Mouse (Mus musculus) cerebellum, adult 9-10 months (tissue): Measurements from ENCODE around the gene Snw1.
"Not testable (repeated sequence)": the region's sequence is repeated elsewhere in the genome, so short reads cannot be mapped to it uniquely, and the experiment has no call there.

Experiments
- DNase-seq: peaks from one replicate; pipeline ENCODE4 v3.0.0; 2022

Snw1 gene

DNA sequence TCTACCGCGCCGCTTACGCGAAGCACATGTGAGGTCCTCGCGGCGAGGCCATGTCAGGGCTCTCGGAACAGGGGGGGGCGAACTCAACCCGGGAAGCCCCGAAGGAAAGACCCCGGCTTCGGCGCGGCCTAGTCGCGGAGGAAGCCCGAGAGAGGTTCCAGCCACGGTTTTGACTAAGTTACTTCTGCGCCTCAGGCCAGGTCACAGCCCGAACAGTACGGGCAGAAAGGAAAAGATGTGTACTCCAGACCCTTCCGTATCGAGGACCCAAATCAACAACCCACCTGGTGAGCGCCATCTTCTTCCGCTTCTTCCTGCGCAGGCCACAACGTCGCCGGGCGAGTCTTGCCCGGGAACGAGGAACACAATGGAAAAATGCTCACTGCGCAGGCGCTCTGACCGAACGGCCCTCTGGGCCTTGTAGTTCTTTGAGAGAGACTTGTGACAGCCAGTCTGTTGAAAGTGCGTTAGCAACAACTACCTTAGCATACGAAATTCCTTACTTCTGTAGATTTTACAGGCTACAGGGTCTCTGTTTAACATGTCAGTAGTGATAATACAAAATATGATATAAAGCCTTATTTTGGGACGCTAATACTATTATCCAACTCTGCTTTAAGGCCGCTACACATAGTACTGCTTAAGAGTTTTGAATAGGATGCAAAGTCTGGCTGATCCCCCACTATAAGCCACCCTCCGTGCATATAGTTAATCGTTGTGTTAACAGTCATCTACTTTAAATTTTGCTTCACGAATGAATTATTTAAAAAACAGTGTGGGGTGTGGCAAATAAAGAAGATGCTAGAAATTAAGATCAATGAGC, at the start of gene Snw1:
Gene Snw1 (minus strand): TSS at position 311 of the 823 bp plus-strand sequence.
- peak; percentile 95 for DNase-seq

DNA sequence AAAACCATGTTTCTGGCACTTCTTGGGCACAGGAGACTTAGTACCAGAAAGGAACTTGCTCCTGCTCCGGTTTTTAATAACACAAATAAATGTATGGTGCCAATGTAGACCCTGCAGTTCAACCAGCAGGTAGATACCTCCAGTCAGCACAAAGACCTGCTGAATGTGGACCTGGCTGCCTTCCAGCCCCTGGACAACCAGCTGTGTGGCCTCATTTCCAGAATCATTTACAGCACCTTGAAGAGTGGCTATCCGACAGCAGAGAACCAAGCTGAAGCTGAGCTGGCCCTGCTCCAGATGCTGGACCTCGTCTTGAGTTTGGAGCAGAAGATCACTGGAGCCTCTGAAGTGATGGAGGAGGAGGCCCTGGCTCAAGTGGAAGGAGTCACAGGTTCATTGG, 47.5 kb upstream of the Snw1 start:
- DNase-seq = not testable (repeated sequence)

DNA sequence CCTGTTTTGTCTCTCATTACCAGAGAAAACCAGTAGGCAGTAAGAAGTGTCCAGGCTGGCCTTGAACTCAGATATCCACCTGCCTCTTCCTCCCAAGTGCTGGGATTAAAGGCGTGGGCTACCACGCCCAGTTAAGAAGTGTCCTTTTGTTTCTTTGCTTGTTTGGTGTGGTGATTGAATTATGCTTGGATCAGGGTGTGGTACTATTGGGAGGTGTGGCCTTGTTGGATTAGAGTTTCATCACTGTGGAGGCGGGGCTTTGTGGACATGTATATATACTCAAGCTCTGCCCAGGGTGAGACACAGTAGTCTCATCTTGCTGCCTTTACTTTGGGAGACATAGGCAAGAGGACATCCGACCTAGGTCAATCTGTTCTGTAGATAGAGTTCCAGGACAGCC, 41.9 kb upstream of the Snw1 start, which contains the start of gene Gm8300:
Gene Gm8300 (plus strand): TSS at position 301 of the 400 bp plus-strand sequence.
- not testable (repeated sequence) for DNase-seq

DNA sequence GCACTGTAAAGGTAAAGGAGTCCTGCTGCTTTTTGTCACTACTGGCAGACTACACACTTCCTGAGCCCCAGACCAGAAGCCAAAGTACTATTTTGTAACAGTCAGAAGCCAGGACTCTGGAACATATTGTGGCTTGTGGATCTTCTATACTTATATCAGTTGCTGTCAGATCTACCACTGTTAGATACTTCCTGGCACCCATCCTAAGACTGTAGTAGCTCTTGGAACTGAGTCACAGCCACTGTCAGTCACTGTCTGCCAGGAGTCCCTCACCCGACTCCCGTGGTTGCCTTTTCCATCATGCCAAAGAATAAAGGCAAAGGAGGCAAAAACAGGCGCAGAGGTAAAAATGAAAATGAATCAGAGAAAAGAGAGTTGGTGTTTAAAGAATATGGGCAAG, 22.3 kb upstream of the Snw1 start, which contains the start of gene Gm5788:
Gene Gm5788 (plus strand): TSS at position 301 of the 400 bp plus-strand sequence.
- DNase-seq = not testable (repeated sequence)

DNA sequence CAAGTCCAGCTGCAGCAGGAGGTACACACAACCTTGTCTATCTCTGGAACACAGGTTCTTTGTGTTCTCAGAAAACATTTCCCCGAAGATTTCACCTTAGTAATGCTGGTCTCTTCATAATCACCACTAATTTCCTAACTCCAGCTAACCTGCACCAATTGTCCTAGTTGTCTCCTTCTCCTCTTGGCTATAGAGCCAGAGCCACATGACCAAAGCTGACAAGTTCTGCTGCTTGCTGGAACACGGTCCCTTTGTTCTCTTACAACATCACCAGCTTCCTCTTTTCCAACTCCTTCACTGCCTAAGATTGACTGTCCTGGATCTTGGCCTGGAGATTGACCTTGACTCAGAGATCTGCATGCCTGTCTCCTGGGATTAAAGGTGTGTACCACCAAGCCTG, 16.6 kb upstream of the Snw1 start:
- DNase-seq = not testable (repeated sequence)

DNA sequence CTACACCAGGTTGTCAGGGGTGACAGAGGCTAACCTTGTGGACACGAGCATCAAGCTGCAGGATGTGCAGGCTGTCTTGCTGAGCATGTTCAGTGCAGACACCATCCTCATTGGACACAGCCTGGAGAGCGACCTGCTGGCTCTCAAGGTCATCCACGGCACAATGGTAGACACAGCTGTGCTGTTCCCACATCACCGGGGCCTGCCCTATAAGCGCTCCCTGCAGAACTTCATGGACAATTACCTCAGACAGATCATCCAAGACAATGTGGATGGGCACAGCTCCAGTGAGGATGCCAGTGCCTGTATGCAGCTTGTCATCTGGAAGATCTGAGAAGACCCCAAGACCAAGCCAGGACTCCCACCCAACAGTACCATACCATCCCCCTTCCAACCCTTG, 10.4 kb upstream of the Snw1 start:
- DNase-seq = not testable (repeated sequence)

DNA sequence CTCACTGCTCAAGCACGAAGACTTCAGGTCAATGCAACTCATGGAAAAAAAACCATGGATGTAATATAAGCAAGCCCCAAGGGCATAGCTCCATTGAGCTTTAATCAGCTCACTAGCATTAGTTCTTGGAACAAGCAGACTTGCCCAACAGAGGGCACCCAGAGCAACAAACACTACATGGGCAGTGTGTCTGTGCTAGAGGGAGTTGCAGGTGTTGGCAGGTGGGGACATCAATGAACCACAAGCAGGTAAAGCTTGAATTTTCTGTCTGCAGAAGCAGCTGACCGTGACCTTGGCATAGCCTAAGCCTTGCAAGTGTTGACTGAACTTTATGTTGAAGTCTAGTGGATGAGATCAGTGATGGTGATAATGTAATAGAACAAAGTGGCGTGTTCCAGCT, 2.7 kb upstream of the Snw1 start:
- no peak for DNase-seq

DNA sequence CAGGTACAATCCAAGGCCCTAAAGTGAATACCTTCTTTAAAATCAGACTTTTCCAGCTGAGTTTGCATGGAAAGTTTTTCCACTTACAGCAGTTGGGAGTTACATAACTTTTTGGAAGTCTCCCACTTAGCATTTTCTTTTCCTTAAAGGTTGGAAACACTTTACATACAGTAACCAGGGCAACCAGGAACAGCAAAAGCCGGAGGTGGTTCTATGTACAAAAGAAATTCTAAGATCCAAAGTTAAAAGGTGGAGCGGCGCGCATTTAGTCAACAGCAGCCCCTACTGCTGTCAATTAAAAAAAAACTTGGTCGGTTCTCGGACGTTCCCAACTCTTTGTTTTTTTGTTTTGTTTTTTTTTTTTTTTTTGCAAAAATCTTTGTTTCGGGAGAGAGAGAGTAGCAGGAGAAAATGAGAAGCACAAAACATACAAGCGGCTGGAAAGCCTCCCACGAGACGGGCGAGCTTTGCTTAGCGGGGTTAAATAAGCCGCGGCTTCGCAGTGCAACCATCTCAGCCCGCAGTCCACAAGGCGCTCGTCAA, 582 bp downstream of the Snw1 start:
- DNase-seq = peak; percentile 47

DNA sequence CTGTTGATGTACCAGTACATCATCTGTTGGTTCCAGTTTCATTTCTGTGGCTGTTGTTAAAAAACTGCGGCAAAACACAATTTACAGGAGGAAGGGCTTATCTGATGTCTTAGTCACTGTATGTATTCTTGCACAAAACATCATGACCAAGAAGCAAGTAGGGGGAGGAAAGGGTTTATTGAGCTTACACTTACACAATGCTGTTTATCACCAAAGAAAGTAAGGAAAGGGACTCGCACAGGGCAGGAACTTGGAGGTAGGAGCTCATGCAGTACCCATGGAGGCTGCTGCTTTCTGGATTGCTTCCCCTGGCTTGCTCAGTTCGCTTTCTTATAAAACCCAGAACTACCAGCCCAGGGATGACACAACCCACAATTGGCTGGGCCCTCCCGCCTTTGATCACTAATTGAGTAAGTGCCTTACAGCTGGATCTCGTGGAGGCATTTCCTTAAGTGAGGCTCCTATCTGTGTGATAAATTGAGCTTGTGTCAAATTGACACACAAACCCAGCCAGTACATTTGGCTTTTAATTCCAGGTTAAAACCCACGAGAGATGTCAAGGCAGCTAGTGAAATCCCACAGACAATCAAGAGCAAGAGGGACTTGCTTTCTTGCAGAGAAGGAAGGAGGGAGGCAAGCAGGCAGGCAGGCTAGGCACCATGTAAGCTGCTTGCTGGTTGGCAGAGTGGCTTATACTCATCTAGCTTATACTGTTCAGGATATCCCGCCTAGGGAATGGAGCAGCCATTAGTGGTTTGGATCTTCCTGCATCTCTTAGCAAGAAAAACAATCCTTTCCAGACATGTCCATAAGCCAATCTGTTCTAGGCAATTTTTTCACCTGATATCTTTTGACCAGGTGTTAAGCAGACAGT, 1.6 kb downstream of the Snw1 start:
- DNase-seq = no peak

DNA sequence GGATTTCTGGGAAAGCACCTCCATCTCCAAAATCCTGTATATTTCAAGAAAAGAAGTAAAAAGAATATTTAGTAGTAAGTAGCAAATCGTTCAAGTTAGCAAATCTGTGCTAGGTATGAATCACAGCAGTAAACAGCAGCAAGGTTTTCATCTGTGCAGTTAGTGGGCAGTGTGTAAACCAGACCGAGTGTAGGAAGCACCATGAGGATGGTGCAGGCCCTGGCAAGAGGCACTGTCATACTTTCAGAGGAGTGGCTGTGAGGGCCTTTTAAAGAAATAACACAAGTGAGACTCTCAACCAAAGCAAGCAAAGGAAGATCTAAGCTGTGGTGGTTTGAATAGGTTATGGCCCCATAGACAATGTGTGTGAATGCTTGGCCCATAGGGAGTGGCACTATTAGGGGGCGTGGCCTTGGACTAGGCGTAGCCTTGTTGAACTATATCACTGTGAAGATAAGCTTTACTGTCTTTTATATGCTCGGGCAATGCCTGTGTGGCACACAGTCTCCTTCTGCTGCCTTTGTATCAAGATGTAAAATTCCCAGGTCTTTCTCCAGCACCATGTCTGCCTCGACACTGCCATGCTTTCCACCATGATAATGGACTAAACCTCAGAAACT, 7.3 kb downstream of the Snw1 start:
- DNase-seq = no peak

DNA sequence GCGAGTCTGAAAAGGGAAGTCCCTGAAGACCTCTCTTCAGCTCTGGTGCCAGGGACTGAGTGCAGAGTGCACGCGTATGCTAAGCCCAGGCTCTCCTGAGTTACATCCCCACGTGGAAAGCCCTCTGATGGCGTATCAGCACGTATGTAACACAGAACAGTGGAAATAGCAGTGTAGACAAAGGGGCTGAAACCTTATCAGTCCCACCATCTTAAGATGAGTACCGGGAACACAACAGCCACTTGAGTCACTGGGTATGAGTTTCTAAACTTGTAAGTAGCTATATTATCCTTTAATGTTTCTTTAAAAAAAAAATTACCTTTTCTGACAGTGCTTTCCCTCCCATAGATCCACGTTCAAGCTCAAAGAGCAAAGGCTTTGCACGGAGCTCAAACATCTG, 22.6 kb downstream of the Snw1 start:
- DNase-seq = no peak

DNA sequence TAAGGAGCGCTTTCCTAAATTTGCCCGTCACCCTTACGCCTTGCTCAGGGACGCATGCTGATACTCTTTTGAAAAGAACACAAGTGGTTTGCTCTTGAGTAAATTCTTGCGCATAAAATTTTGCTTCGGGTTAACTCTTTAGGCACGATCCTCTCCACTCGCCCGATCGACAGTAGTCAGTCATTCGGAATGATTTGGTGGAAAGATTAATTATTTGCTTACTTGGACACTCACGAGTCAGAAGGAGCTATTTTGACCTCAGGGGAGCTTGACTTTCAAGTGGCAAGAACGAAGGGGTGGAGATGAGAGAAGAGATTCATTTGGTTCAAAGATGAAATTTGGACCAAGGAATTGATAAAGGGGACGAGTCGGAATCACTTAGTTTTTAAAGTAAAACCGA, 27.9 kb downstream of the Snw1 start:
- peak; percentile 36 for DNase-seq

DNA sequence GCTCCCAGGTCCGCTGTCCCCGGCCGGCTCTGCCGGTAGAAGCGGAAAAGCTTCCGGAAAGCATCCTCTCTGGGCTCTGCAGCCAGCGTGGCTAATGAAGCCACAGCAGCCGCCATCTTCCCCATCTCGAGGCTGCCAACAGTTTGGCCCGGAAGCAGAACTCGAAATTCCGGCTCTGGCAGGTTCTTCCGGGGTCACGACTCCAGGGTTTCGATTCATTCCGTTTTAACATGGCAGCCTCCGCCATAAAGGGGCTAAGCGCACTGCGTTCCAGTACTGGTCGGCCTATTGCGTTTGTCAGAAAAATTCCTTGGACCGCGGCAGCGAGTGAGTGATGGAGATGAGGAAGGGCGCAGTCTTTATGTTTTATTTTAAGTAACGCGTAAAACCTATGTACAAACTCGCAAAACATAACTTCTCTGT, 28.4 kb downstream of the Snw1 start, which contains the start of the genes Slirp and Alkbh1:
Gene Slirp (plus strand): TSS at position 197 of the 423 bp plus-strand sequence.
Gene Alkbh1 (minus strand): TSS at position 318 of the 423 bp plus-strand sequence.
- peak; percentile 91 for DNase-seq

DNA sequence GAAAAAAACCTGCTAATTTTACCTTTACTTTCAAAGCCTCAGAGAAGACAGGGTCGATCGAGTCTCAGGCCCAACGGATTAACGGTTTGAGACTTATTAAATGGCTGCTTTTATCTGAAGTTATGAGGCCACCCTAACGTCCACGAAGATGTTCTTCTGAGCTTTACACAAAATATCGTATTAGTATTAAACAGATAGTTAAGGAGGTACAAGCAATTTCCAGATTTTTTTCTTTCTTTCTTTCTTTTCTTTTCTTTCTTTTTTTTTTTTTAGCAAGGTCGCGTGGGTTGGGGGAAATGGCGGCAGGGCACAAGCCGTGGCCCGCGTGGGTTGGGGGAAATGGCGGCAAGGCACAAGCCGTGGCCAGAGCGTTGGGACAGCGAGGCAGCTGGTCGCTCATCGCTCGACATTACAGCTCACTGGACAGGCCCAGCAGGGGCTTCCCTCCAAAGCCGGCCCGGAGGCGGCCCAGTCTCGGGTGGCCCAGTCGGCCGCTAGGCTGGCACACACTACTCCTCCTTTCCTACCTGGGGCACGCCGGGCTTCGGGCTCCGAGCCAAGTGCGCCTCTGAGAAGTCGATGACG, 28.9 kb downstream of the Snw1 start:
- no peak for DNase-seq

DNA sequence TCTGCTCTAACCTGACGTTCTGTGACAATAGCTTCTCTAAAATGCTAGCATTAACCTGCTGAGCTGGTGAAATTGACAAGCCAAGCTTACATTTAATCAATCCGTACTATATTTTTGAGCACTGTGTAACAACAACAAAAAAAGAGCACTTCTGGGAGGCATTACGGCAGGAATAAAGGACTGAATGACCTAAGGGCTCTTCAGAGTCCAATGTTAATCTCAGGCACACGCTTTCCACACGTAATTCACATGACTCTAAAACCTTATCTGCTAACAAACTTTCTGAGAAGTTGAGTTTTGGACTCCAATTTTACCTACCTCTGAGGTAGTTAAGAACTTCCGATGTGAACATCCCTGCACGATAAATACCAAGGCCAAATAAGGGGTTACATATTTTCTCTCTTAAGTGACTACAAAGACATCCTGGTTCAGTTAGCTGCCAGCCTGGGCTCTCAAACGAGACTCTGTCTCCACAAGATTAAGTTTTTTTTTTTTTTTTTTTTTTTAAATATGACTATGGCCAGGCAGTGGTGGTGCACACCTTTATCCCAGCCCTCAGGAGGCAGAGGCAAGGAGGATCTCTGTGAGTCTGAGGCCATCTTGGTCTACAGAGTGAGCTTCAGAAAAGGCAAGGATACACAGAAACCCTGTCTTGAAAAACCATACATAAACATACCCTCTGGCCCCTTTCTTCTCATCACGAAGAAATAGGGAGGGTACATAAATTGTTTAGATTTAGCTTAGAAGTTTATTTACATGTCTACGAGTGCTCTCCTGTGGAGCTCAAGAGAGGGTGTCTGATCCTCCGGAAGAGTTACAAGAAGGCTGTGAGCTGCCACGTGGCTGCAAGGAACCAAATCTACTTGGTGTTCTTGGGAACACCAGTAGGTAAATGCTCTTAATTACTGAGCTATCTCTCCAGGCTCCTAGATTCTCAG, 29.6 kb downstream of the Snw1 start:
- no peak for DNase-seq

DNA sequence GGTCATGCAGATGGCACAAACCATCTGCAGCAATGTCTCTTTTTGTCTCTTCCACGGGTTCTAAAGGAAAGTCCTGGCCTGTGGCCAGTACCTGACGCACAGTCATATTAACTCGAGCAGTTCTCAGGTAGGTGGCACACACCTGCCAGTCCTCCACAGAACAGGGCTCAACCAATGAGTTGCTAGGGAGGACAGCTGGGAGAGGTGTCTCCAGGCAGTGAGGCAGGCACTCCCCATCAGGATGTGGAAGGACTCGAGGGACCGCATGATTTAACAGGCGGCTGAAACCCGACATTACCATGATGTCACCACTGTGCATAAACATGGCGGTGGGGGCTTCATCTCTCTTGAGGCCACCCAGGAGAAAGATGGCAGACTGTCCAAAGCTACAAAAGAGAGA, 43.2 kb downstream of the Snw1 start:
- DNase-seq = no peak

DNA sequence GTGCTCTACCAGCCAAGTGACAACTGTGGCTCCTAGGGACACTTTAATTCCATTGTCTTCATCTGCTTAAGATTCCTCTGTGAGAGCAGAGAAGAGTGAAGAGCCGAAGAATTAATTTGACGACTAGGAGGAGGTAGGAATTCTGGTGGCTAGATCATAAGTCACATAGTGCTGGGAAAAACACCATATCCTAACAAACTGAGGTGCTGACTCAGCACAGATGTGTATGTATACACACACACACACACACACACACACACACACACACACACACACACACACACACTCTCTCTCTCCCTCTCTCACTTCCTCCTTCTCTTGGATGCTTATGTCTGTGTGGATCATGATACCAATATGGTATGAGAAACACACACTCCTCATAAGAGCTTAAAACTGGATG, 43.8 kb downstream of the Snw1 start:
- no peak for DNase-seq

DNA sequence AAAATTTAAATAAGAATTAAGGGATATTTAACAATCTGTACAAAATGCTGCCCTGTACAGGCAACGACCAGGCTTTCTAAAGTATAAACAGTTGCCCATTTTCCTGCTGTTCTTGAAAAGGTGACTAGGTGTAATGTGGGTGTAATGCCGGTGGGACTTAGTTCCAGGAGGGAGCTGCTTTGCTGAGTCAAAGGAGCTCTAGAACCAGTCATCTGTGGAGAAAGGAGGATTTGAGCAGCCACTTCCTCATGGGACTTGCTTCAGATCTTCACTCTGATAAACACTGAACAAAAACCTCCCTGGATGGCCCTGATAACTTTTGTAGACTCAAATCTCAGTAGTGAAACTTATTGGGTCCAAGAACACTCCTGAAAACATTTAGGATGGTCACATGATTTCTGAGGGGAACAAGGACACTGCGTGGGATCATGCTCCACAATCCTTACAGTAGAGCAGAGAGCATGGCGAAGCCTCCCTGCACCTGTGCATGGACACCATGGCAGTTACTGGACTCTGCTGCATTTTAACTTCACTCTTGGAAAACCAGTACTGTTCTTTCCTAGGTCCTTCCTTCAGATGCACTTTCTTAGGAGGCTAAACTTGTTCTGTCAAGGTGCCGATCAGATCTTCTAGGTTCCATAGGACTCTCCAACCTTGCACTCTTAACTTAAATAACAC, 45.6 kb downstream of the Snw1 start:
- DNase-seq = no peak

DNA sequence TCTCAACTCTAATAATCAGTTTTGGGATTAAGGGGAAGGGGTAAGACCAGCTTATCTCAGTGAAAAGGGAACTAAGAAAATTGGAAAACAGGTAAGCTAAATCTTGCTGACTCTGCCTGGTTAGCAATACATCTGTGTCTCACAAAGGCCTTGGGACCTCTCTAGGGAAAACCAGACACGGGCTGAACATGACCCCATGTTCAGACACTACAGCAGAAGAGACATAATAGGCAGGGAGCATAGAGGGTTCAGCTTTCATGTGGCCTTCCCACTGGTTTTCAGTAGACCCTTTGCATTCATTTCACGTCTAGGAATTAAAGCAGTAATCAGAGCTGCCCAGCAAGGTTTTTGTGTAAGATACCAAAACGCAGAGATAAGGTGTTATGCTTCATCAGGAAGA, 47.6 kb downstream of the Snw1 start:
- DNase-seq = no peak

DNA sequence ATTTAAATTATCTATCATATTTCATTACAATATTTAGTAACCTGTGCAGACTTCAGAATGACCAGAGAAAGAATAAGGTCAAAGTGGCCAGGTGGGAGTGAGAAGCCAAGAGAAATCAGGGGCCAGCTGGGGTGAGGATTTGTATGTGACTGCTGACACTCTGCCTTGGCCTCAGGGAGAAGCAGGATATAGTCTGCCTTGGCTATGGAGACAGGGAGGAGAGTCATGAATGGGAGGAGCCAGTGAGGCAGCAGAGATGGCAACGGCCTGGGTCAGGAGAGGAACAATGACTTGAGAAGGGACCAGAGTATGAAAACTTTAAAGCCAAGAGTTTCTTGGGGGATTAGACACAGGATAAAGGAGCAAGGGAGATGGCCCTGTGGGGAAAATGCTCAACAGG, 48.4 kb downstream of the Snw1 start:
- DNase-seq = no peak
